Mouse (Mus musculus) liver, adult 2 months (tissue): ENCODE results near the gene Ppp4r2. TPM values are rescaled to one million over a fixed set of nuclear protein-coding genes. Genes with fewer than 3 reads are reported as not detected.

ENCODE experiments used
- DNase-seq: peaks from one replicate; pipeline ENCODE4 v3.0.0-alpha.2; 2011; ENCODE audit warnings: low read depth, low spot score; ENCODE audit errors: extremely low read depth
- H3K27ac ChIP-seq: fragments of 200-500 bp; replicated peaks from 2 replicates; pipeline ENCODE4 v1.5.1; 2012; ENCODE audit warnings: low read depth, mild to moderate bottlenecking, control low read depth, inconsistent platforms, low read length; ENCODE audit not compliant: insufficient read depth
- H3K27me3 ChIP-seq: fragments of 200-500 bp; 2 replicates; pipeline ENCODE4 v1.6.1; 2012; ENCODE audit warnings: mild to moderate bottlenecking, moderate library complexity, low read length, inconsistent platforms; ENCODE audit not compliant: control insufficient read depth, insufficient read depth
- H3K36me3 ChIP-seq: fragments of 200-500 bp; 2 replicates; pipeline ENCODE4 v1.6.1; 2012; ENCODE audit warnings: low read length, inconsistent platforms; ENCODE audit not compliant: control insufficient read depth, insufficient read depth
- H3K4me1 ChIP-seq: fragments of 200-500 bp; 2 replicates; pipeline ENCODE4 v1.6.1; 2011; ENCODE audit warnings: low read length; ENCODE audit not compliant: control insufficient read depth, insufficient read depth
- H3K4me3 ChIP-seq: fragments of 200-500 bp; 2 replicates; pipeline ENCODE4 v1.5.1; 2011; ENCODE audit warnings: low read depth, mild to moderate bottlenecking, control low read depth, low read length, moderate library complexity; ENCODE audit not compliant: insufficient read depth
- H3K79me2 ChIP-seq: fragments of 200-500 bp; 2 replicates; pipeline ENCODE4 v1.6.1; 2012; ENCODE audit warnings: inconsistent platforms, mild to moderate bottlenecking, low read length, moderate library complexity; ENCODE audit not compliant: control insufficient read depth, insufficient read depth
- H3K9ac ChIP-seq: fragments of 200-500 bp; 2 replicates; pipeline ENCODE4 v1.6.1; 2012; ENCODE audit warnings: low read depth, mild to moderate bottlenecking, control low read depth, inconsistent platforms, low read length
- CTCF ChIP-seq: fragments of 200-500 bp; IDR thresholded peaks from 2 replicates; pipeline ENCODE4 v1.5.1; 2011; ENCODE audit warnings: low read depth, low read length, control low read depth
- POLR2A ChIP-seq: fragments of 200-500 bp; IDR thresholded peaks from 2 replicates; pipeline ENCODE4 v1.6.1; 2011; ENCODE audit warnings: low read length, control low read depth; ENCODE audit not compliant: insufficient read depth; ENCODE audit errors: extremely low read depth
- WGBS: fragments of 180-500 bp; shearing (Covaris S2); methylation state at CpG from one replicate; pipeline ENCODE4 v1.1.7; 2018; 5-methylcytosine and 5-hydroxymethylcytosine counted together
- polyA plus RNA-seq: library from polyadenylated mRNA; depleted of rRNA; stranded (reverse); fragments of >200 nt; gene quantifications from 2 replicates; pipeline ENCODE4 v1.2.3, GENCODE M21; 2012; rRNA removed
- total RNA-seq: library from RNA; depleted of rRNA; stranded (reverse); fragments of >200 nt; gene quantifications from 2 replicates; pipeline ENCODE4 v1.2.3, GENCODE M21; 2014; rRNA removed

Gene Ppp4r2
- total RNA-seq (27.4 and 28.1 TPM in 2 replicates), polyA plus RNA-seq (8.3 and 10.6 TPM in 2 replicates)

- Histone ChIP-seq H3K4me1 (peaks cover 2% of the 10 kb centered on the region), H3K9ac (peak within 1 kb of the TSS; percentile 70), H3K36me3 (peaks cover 20% of the 10 kb centered on the region), H3K27ac (peak within 1 kb of the TSS; percentile 14), H3K79me2 (peaks cover 15% of the 10 kb centered on the region; the same call in 1 of the 2 replicates), H3K27me3 (no peaks in the 10 kb centered on the region), H3K4me3 (peak within 1 kb of the TSS; percentile 77)
- WGBS, result 2% methylated on average over 42 of the region's 50 CpGs
- no peak for TF ChIP-seq CTCF
- TF ChIP-seq POLR2A, result 0 out of 2 replicates have a peak, but pooled peaks have one; percentile 54
- peak; percentile 62 for DNase-seq
Observed at GRCm38 (mm10) chr6:100833355-100833754, at the start of gene Ppp4r2. TSS of gene Ppp4r2 (plus strand) at chr6:100833622.

- no peak for DNase-seq
- Histone ChIP-seq H3K79me2 (no peaks in the 10 kb centered on the region), H3K27ac (no peak overlapping the region), H3K4me1 (no peaks in the 10 kb centered on the region), H3K4me3 (no peak overlapping the region), H3K27me3 (no peaks in the 10 kb centered on the region), H3K9ac (no peak overlapping the region), H3K36me3 (no peaks in the 10 kb centered on the region)
- 100% methylated on average over 1 of the region's 1 CpGs for whole genome bisulfite sequencing
- TF ChIP-seq POLR2A (no peak), CTCF (no peak)
Observed at GRCm38 (mm10) chr6:100787726-100788125, 45.7 kb upstream of the Ppp4r2 start.

- no peaks in the 10 kb centered on the region for H3K79me2 ChIP-seq
- DNase-seq, result no peak
- WGBS, result 77% methylated on average over 1 of the region's 1 CpGs
- no peak for TF ChIP-seq POLR2A
- TF ChIP-seq CTCF, result no peak
- H3K27me3 ChIP-seq, result no peaks in the 10 kb centered on the region
- no peak overlapping the region for H3K4me3 ChIP-seq
- H3K4me1 ChIP-seq, result no peaks in the 10 kb centered on the region
- H3K9ac ChIP-seq, result no peak overlapping the region
- no peak overlapping the region for H3K27ac ChIP-seq
- H3K36me3 ChIP-seq, result no peaks in the 10 kb centered on the region
Observed at GRCm38 (mm10) chr6:100789161-100789560, 44.3 kb upstream of the Ppp4r2 start.

GRCm38 (mm10) chr6:100792055-100792659 lies 41.3 kb upstream of the Ppp4r2 start:
- Histone ChIP-seq H3K27me3 (no peaks in the 10 kb centered on the region), H3K4me1 (no peaks in the 10 kb centered on the region), H3K9ac (no peak overlapping the region), H3K79me2 (no peaks in the 10 kb centered on the region), H3K36me3 (no peaks in the 10 kb centered on the region), H3K27ac (no peak overlapping the region), H3K4me3 (no peak overlapping the region)
- 81% methylated on average over 3 of the region's 3 CpGs for WGBS
- DNase-seq, result no peak
- TF ChIP-seq POLR2A (no peak), CTCF (no peak)

- H3K27ac ChIP-seq, result no peak overlapping the region
- 73% methylated on average over 14 of the region's 14 CpGs for WGBS
- no peak overlapping the region for H3K4me3 ChIP-seq
- TF ChIP-seq POLR2A (no peak), CTCF (no peak)
- no peaks in the 10 kb centered on the region for H3K27me3 ChIP-seq
- H3K36me3 ChIP-seq, result no peaks in the 10 kb centered on the region
- no peak overlapping the region for H3K9ac ChIP-seq
- H3K79me2 ChIP-seq, result no peaks in the 10 kb centered on the region
- H3K4me1 ChIP-seq, result no peaks in the 10 kb centered on the region
- DNase-seq, result no peak
Observed at GRCm38 (mm10) chr6:100792973-100793769, 40.3 kb upstream of the Ppp4r2 start.

GRCm38 (mm10) chr6:100795797-100796196 lies 37.6 kb upstream of the Ppp4r2 start:
- H3K9ac ChIP-seq, result no peak overlapping the region
- H3K27ac ChIP-seq, result no peak overlapping the region
- TF ChIP-seq POLR2A (no peak), CTCF (no peak)
- no peaks in the 10 kb centered on the region for H3K79me2 ChIP-seq
- H3K36me3 ChIP-seq, result no peaks in the 10 kb centered on the region
- no peaks in the 10 kb centered on the region for H3K27me3 ChIP-seq
- H3K4me3 ChIP-seq, result no peak overlapping the region
- no peak for DNase-seq
- no peaks in the 10 kb centered on the region for H3K4me1 ChIP-seq
- 39% methylated on average over 6 of the region's 6 CpGs for WGBS
